In the genomic region with DNA sequence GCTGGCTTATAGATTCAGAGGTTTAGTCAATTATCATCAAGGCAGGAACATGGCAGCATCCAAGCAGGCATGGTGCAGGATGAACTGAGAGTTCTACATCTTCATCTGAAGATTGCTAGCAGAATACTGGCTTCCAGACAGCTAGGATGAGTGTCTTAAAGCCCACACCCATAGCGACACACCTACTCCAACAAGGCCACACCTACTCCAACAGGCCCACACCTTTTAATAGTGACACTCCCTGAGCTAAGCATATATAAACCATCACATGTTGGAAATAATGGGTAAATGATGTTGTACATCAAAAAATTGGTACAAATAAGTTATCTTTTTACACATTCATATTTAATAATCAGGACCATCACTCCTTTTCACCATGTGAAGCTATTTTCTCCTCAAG, we compare ENCODE assay signal across 36 mouse cellular contexts.
"Had no signal": no experiment of that assay in that cellular context is flagged by ENCODE, and none has a peak within 500 bp of the region (broad histone marks: within the 10 kb centered on the region; RNA-seq: fewer than 3 reads in every experiment).

No protein-coding gene starts in this region.

- H3K4me3 ChIP-seq: heart, adult 2 months; heart, embryonic 10.5 days; heart, embryonic 12.5 days; heart, embryonic 13.5 days; heart, embryonic 15.5 days; hindbrain, embryonic 10.5 days; hindbrain, embryonic 12.5 days; hindbrain, embryonic 13.5 days; hindbrain, embryonic 15.5 days; intestine, embryonic 15.5 days; kidney, embryonic 15.5 days; layer of hippocampus, adult 2 months had no signal

- H3K4me2 ChIP-seq: heart, embryonic 11.5 days; heart, embryonic 12.5 days; heart, embryonic 13.5 days; heart, embryonic 15.5 days; hindbrain, embryonic 12.5 days; hindbrain, embryonic 13.5 days; hindbrain, embryonic 14.5 days; hindbrain, embryonic 15.5 days; intestine, embryonic 15.5 days; kidney, embryonic 15.5 days had no signal

- H3K27me3 ChIP-seq: heart, embryonic 12.5 days; heart, embryonic 13.5 days; heart, embryonic 15.5 days; hindbrain, embryonic 12.5 days; hindbrain, embryonic 13.5 days; hindbrain, embryonic 15.5 days; intestine, embryonic 15.5 days; kidney, embryonic 15.5 days had no signal

- H3K36me3 ChIP-seq: heart, embryonic 10.5 days; heart, embryonic 12.5 days; heart, embryonic 13.5 days; heart, embryonic 15.5 days; hindbrain, embryonic 10.5 days; hindbrain, embryonic 12.5 days; hindbrain, embryonic 13.5 days; hindbrain, embryonic 15.5 days; intestine, embryonic 15.5 days; kidney, embryonic 15.5 days had no signal

- H3K4me1 ChIP-seq: heart, embryonic 10.5 days; heart, embryonic 12.5 days; heart, embryonic 13.5 days; heart, embryonic 15.5 days; hindbrain, embryonic 10.5 days; hindbrain, embryonic 12.5 days; hindbrain, embryonic 13.5 days; hindbrain, embryonic 15.5 days; intestine, embryonic 15.5 days; kidney, embryonic 15.5 days had no signal

- H3K9ac ChIP-seq: heart, embryonic 12.5 days; heart, embryonic 13.5 days; heart, embryonic 15.5 days; hindbrain, embryonic 12.5 days; hindbrain, embryonic 13.5 days; hindbrain, embryonic 14.5 days; hindbrain, embryonic 15.5 days; intestine, embryonic 15.5 days; kidney, embryonic 15.5 days had no signal

- ATAC-seq: hindbrain, embryonic 16.5 days; hindbrain, postnatal 0 days; inflammation-experienced regulatory T-cells, adult 6 months; intestine, embryonic 15.5 days; intestine, embryonic 16.5 days; intestine, postnatal 0 days had no signal

- DNase-seq: heart, adult 2 months; heart, postnatal 10 days; heart, postnatal 14 days; heart, postnatal 36 days; heart, postnatal 4 days; kidney, adult 11 months; kidney, adult 18-20 months; kidney, adult 2 months; kidney, adult 8-10 months; kidney, adult 9 months; kidney, postnatal 10 days; kidney, postnatal 14 days; kidney, postnatal 25 days; kidney, postnatal 36 days; kidney, postnatal 4 days; layer of hippocampus, adult 9-11 months; layer of hippocampus, postnatal 36 days had no signal

- H3K27ac ChIP-seq: heart, adult 2 months; heart, embryonic 10.5 days; heart, embryonic 13.5 days; heart, embryonic 15.5 days; hindbrain, embryonic 10.5 days; hindbrain, embryonic 12.5 days; hindbrain, embryonic 13.5 days; hindbrain, embryonic 14.5 days; hindbrain, embryonic 15.5 days; hindbrain, postnatal 0 days; intestine, embryonic 15.5 days; kidney, embryonic 15.5 days; kidney, postnatal 0 days; layer of hippocampus, adult 2 months had no signal

- H3K9me3 ChIP-seq: heart, embryonic 10.5 days; heart, embryonic 12.5 days; heart, embryonic 13.5 days; heart, embryonic 15.5 days; hindbrain, embryonic 10.5 days; hindbrain, embryonic 12.5 days; hindbrain, embryonic 13.5 days; hindbrain, embryonic 15.5 days; intestine, embryonic 15.5 days; kidney, embryonic 15.5 days had no signal
